Mouse (Mus musculus) CH12.LX (cell line): Measurements from ENCODE around the gene Dok5. TPM values are rescaled to one million over a fixed set of nuclear protein-coding genes. Genes with fewer than 3 reads are reported as not detected.

Experiments
- DNase-seq: peaks from one replicate; pipeline ENCODE4 v3.0.0-alpha.2; 2013; ENCODE audit errors: extremely low read depth
- H3K27ac ChIP-seq: 2 replicates; pipeline ENCODE4 v1.5.1; 2012; ENCODE audit warnings: low read depth, mild to moderate bottlenecking, control low read depth, moderate library complexity; ENCODE audit not compliant: insufficient read depth
- H3K27me3 ChIP-seq: replicated peaks from 2 replicates; pipeline ENCODE3; 2012; ENCODE audit warnings: inconsistent platforms
- H3K36me3 ChIP-seq, 2 experiments: replicated peaks in 1 of 2; 2 replicates each; pipeline versions ENCODE3 to v1.6.1; 2012; ENCODE audit warnings: inconsistent platforms in 1 of 2, low read length in 1 of 2, mild to moderate bottlenecking in 1 of 2, mixed read lengths in 1 of 2, moderate library complexity in 1 of 2; ENCODE audit not compliant: control insufficient read depth in 1 of 2, insufficient read depth in 1 of 2
- H3K4me1 ChIP-seq, 2 experiments: 2 replicates each; pipeline ENCODE4 v1.6.1; 2012; ENCODE audit warnings: inconsistent platforms in 1 of 2, moderate library complexity in 1 of 2; ENCODE audit not compliant: insufficient read depth in 2 of 2, control insufficient read depth in 1 of 2
- H3K4me2 ChIP-seq: 2 replicates; pipeline ENCODE4 v1.6.1; 2012; ENCODE audit warnings: low read depth, mild to moderate bottlenecking, control low read depth; ENCODE audit not compliant: poor library complexity, insufficient read depth, severe bottlenecking
- H3K4me3 ChIP-seq, 3 experiments: fragments of 150-350 bp in 1 of 3; sonication (generic) in 1 of 3; replicated peaks in 1 of 3; 2 replicates each; pipeline versions ENCODE3 to v1.5.1; 2011 to 2012; ENCODE audit warnings: low read depth in 2 of 3, low read length in 2 of 3, mild to moderate bottlenecking in 2 of 3, moderate library complexity in 2 of 3, control low read depth in 1 of 3, improper control_type of control experiment in 1 of 3, inconsistent platforms in 1 of 3, mixed read lengths in 1 of 3; ENCODE audit not compliant: poor library complexity in 1 of 3
- H3K79me2 ChIP-seq: replicated peaks from 2 replicates; pipeline ENCODE4 v1.6.1; 2012; ENCODE audit warnings: mild to moderate bottlenecking, moderate library complexity; ENCODE audit not compliant: control insufficient read depth, poor library complexity, insufficient read depth, severe bottlenecking; ENCODE audit errors: extremely low read depth
- H3K9ac ChIP-seq: 2 replicates; pipeline ENCODE4 v1.6.1; 2012; ENCODE audit warnings: low read depth, mild to moderate bottlenecking, control low read depth, moderate library complexity; ENCODE audit not compliant: insufficient read depth
- H3K9me3 ChIP-seq: replicated peaks from 2 replicates; pipeline ENCODE3; 2012; ENCODE audit warnings: low read length, inconsistent platforms, mixed read lengths
- BHLHE40 ChIP-seq: IDR thresholded peaks from 2 replicates; pipeline ENCODE4 v1.6.1; 2011; ENCODE audit warnings: mild to moderate bottlenecking, low read depth, low read length, improper control_type of control experiment
- CHD2 ChIP-seq: IDR thresholded peaks from 2 replicates; pipeline ENCODE4 v1.6.1; 2011; ENCODE audit warnings: low read length, improper control_type of control experiment
- E2F4 ChIP-seq: IDR thresholded peaks from 2 replicates; pipeline ENCODE4 v1.6.1; 2011; ENCODE audit warnings: low read depth, low read length, improper control_type of control experiment; ENCODE audit not compliant: insufficient replicate concordance
- MXI1 ChIP-seq: IDR thresholded peaks from 2 replicates; pipeline ENCODE4 v1.6.1; 2011; ENCODE audit warnings: mild to moderate bottlenecking, low read depth, low read length, improper control_type of control experiment
- NRF1 ChIP-seq: IDR thresholded peaks from 2 replicates; pipeline ENCODE4 v1.6.1; 2014; ENCODE audit warnings: low read depth, mild to moderate bottlenecking, inconsistent platforms, low read length, improper control_type of control experiment, moderate library complexity
- POLR2A ChIP-seq: IDR thresholded peaks from 2 replicates; pipeline ENCODE4 v1.6.1; 2011; ENCODE audit warnings: low read depth, mild to moderate bottlenecking, improper control_type of control experiment, low read length
- TBP ChIP-seq: conservative IDR thresholded peaks from 2 replicates; pipeline ENCODE4 v1.6.1; 2011; ENCODE audit warnings: low read depth, low read length, improper control_type of control experiment
- dilution Hi-C: fragments of 300-500 bp; cut with MboI; formaldehyde crosslinking; loops from 2 replicates; pipeline ENCODE4 v1.14.3; 2020; ENCODE audit warnings: low sequenced_read_pairs; ENCODE audit not compliant: extremely low pct_unique_long_range_greater_than_20kb, extremely low pct_ligation_motif_present
- in situ Hi-C: fragments of 300-500 bp; cut with MboI; formaldehyde crosslinking; loops from 3 replicates; pipeline ENCODE4 v1.14.3; 2019; ENCODE audit warnings: low sequenced_read_pairs, low pct_ligation_motif_present, low pct_unique_long_range_greater_than_20kb, mixed read lengths
- polyA plus RNA-seq: library from polyadenylated mRNA; unstranded; fragments of >175 nt; gene quantifications from 2 replicates; pipeline ENCODE4 v1.2.1, GENCODE M21; 2012; ENCODE audit warnings: low read depth; ENCODE audit not compliant: insufficient read length
- total RNA-seq, 2 experiments: library from RNA; depleted of rRNA; stranded (reverse); fragments of 300-350 nt in 1 of 2; fragments of >200 nt in 1 of 2; gene quantifications; 2 replicates each; pipeline ENCODE4 v1.2.3; 2012 to 2014

Gene Dok5
- total and polyA plus RNA-seq, 3 experiments, result not detected

GRCm38 (mm10) chr2:170772126-170772884 is 40.7 kb downstream of the Dok5 start:
- Histone ChIP-seq H3K9me3 (peaks cover 81% of the 10 kb centered on the region), H3K27me3 (no peaks in the 10 kb centered on the region), H3K4me3 (no peak overlapping the region), H3K79me2 (no peaks in the 10 kb centered on the region), H3K4me2 (no peak overlapping the region), H3K36me3 (no peaks in the 10 kb centered on the region), H3K27ac (no peak overlapping the region), H3K4me1 (no peaks in the 10 kb centered on the region)
- DNase-seq, result no peak
- in situ Hi-C loops, result no loop called here
- dilution Hi-C loops, result no loop called here
- TF ChIP-seq BHLHE40 (no peak), NRF1 (no peak), MXI1 (no peak), POLR2A (no peak), CHD2 (no peak)
- TF ChIP-seq, all 38 proteins: peak for 0
- no peak overlapping the region for H3K9ac ChIP-seq

- no peak for DNase-seq
- H3K4me1 ChIP-seq, result no peaks in the 10 kb centered on the region
- no peak overlapping the region for H3K4me2 ChIP-seq
- H3K9me3 ChIP-seq, result peaks cover 81% of the 10 kb centered on the region
- in situ Hi-C loops (no loop called here), dilution Hi-C loops (no loop called here)
- no peak overlapping the region for H3K4me3 ChIP-seq
- no peak overlapping the region for H3K9ac ChIP-seq
- no peaks in the 10 kb centered on the region for H3K79me2 ChIP-seq
- no peaks in the 10 kb centered on the region for H3K36me3 ChIP-seq
- no peak overlapping the region for H3K27ac ChIP-seq
- TF ChIP-seq TBP, result no peak
- TF ChIP-seq, all 38 proteins: peak for 0
- H3K27me3 ChIP-seq, result no peaks in the 10 kb centered on the region
Observed at GRCm38 (mm10) chr2:170772885-170773270, 41.3 kb downstream of the Dok5 start.

GRCm38 (mm10) chr2:170775577-170775976 is 44.0 kb downstream of the Dok5 start:
- Histone ChIP-seq H3K36me3 (no peaks in the 10 kb centered on the region), H3K79me2 (no peaks in the 10 kb centered on the region), H3K4me3 (no peak overlapping the region), H3K4me1 (no peaks in the 10 kb centered on the region), H3K27me3 (no peaks in the 10 kb centered on the region), H3K9me3 (peaks cover 86% of the 10 kb centered on the region), H3K27ac (no peak overlapping the region), H3K4me2 (no peak overlapping the region)
- TF ChIP-seq E2F4, result no peak
- no peak for TF ChIP-seq POLR2A
- TF ChIP-seq, all 38 proteins: peak for 0
- DNase-seq, result no peak
- dilution Hi-C loops (no loop called here), in situ Hi-C loops (no loop called here)
- no peak overlapping the region for H3K9ac ChIP-seq
